Mouse (Mus musculus): Measurements from ENCODE around the gene Ppp1r1a. TPM values are rescaled to one million over a fixed set of nuclear protein-coding genes. Genes with fewer than 3 reads are reported as not detected.

Gene Ppp1r1a
- 6.9 and 9.0 TPM in 2 replicates for polyA plus RNA-seq (2012; rRNA removed)

DNA sequence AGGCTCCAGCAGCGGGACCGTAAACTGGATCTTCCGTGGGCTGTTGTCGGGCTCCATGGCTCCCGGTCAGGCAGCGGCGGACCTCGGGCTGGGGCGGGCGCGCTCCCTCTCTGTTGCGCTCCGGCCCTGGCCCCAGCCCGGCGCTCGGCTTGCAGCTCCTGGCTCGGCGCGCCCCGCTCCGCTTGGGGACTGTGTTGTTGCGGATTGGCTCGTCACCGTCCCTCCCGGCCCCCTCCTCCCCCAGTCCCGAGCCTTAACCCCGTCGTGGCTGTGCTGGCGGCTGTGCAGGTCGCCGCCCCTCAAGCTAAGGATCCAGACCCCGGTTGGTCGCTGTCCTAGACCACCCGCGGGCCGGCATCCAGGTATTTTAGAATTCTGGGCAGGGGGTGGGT is at the start of gene Ppp1r1a:
Gene Ppp1r1a (minus strand): TSS at position 182 of the 392 bp plus-strand sequence.
- peak within 1 kb of the TSS; percentile 44 for H3K4me3 ChIP-seq (replicated peaks; ENCODE audit: extremely low read depth, low read depth, low read length)
- TF ChIP-seq POLR2A (IDR thresholded peaks at IDR 0.05; ENCODE audit: borderline replicate concordance, extremely low read depth, low read depth, low read length): no peak
- TF ChIP-seq CTCF (IDR thresholded peaks at IDR 0.05; ENCODE audit: insufficient read depth, low read length): no peak
- peak; percentile 24 for DNase-seq

DNA sequence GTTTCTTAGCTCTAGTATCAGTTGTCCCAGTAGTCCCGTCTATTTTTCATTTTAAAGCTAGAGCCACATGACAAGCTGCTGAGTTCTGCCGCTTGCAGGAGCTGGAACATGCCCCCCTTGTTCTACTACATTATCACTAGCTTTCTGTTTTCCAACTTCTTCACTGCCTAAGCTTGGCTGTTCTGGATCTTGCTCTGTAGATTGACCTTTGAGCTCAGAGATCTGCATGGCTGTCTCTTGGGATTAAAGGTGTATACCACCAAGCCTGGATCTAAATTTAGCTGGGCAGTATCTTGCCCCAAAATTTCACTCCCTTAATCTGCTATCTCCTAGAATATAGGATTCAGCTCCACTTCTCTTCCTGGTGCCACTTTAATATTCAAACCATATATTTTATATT is 48.1 kb upstream of the Ppp1r1a start:
- no peak for TF ChIP-seq CTCF (IDR thresholded peaks at IDR 0.05; ENCODE audit: insufficient read depth, low read length)
- TF ChIP-seq POLR2A (IDR thresholded peaks at IDR 0.05; ENCODE audit: borderline replicate concordance, extremely low read depth, low read depth, low read length): no peak
- DNase-seq: no peak
- 79% methylated on average over 2 of the region's 2 CpGs for WGBS
- Histone ChIP-seq H3K4me3 (replicated peaks; ENCODE audit: extremely low read depth, low read depth, low read length) (no peak overlapping the region), H3K4me1 (ENCODE audit: control insufficient read depth, insufficient read depth, low read length) (no peaks in the 10 kb centered on the region)

More for the DNA sequence above, at the start of gene Ppp1r1a:
- no peaks in the 10 kb centered on the region for H3K4me1 ChIP-seq (ENCODE audit: control insufficient read depth, insufficient read depth, low read length)
- 2% methylated on average over 36 of the region's 36 CpGs for WGBS

- Histone ChIP-seq H3K4me3 (replicated peaks; ENCODE audit: extremely low read depth, low read depth, low read length) (no peak within 1 kb of the TSS), H3K4me1 (ENCODE audit: control insufficient read depth, insufficient read depth, low read length) (no peaks in the 10 kb centered on the region)
- DNase-seq: no peak
- TF ChIP-seq POLR2A (IDR thresholded peaks at IDR 0.05; ENCODE audit: borderline replicate concordance, extremely low read depth, low read depth, low read length) (no peak), CTCF (IDR thresholded peaks at IDR 0.05; ENCODE audit: insufficient read depth, low read length) (no peak)
Measured at GRCm38 (mm10) chr15:103564981-103565380, 27.2 kb upstream of the Ppp1r1a start, which contains the start of gene Glycam1. TSS of gene Glycam1 (minus strand) at chr15:103565081.

- Histone ChIP-seq H3K4me3 (replicated peaks; ENCODE audit: extremely low read depth, low read depth, low read length) (no peak overlapping the region), H3K4me1 (ENCODE audit: control insufficient read depth, insufficient read depth, low read length) (no peaks in the 10 kb centered on the region)
- TF ChIP-seq CTCF (IDR thresholded peaks at IDR 0.05; ENCODE audit: insufficient read depth, low read length) (peak; percentile 61), POLR2A (IDR thresholded peaks at IDR 0.05; ENCODE audit: borderline replicate concordance, extremely low read depth, low read depth, low read length) (no peak)
- no peak for DNase-seq
- WGBS: 44% methylated on average over 3 of the region's 3 CpGs
Measured at GRCm38 (mm10) chr15:103552096-103552690, 14.4 kb upstream of the Ppp1r1a start.

DNA sequence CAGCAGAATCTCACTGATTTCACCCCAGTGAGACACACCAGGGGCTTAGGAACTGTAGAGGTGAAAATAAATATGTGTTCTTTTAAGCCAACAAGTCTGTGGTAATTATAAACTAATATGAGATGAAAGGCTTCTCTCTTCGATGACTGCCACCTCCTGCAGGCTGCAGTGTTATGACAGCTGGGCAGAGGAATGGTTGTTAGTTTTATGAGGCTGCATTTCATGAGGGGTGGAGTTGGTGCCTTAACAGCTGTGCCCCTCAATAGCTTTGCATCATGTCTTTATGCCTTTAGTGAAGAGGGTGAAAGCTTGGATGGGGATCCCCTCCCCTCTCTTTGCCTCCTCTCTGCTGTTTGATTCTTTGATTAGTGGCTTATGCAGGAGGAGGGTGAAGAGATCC is 13.2 kb upstream of the Ppp1r1a start:
- Histone ChIP-seq H3K4me3 (replicated peaks; ENCODE audit: extremely low read depth, low read depth, low read length) (no peak overlapping the region), H3K4me1 (ENCODE audit: control insufficient read depth, insufficient read depth, low read length) (no peaks in the 10 kb centered on the region)
- TF ChIP-seq CTCF (IDR thresholded peaks at IDR 0.05; ENCODE audit: insufficient read depth, low read length) (no peak), POLR2A (IDR thresholded peaks at IDR 0.05; ENCODE audit: borderline replicate concordance, extremely low read depth, low read depth, low read length) (no peak)
- no peak for DNase-seq
- 6% methylated on average over 1 of the region's 1 CpGs for whole genome bisulfite sequencing

DNA sequence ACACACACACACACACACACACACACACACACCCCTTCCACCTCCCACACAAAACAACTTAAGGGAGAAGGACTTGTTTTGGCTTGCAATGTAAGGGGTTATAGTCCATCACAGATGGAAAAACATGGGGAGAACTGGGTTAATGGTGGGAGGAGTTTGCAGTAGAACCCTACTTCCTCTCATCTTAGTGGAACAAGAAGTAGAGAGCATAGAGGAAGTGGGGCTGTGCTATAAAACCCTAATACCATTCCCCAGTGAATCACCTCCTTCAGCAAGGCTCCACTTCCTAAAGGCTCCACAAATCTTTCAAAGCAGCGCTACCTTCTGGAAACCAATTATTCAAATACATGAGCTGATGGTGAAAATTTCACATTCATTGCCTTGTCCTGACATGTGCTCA is 11.7 kb upstream of the Ppp1r1a start:
- no peak for DNase-seq
- WGBS: 80% methylated on average over 1 of the region's 1 CpGs
- H3K4me1 ChIP-seq (ENCODE audit: control insufficient read depth, insufficient read depth, low read length): no peaks in the 10 kb centered on the region
- no peak overlapping the region for H3K4me3 ChIP-seq (replicated peaks; ENCODE audit: extremely low read depth, low read depth, low read length)
- no peak for TF ChIP-seq POLR2A (IDR thresholded peaks at IDR 0.05; ENCODE audit: borderline replicate concordance, extremely low read depth, low read depth, low read length)
- TF ChIP-seq CTCF (IDR thresholded peaks at IDR 0.05; ENCODE audit: insufficient read depth, low read length): no peak

GRCm38 (mm10) chr15:103547983-103548382 is 10.2 kb upstream of the Ppp1r1a start:
- no peak for TF ChIP-seq CTCF (IDR thresholded peaks at IDR 0.05; ENCODE audit: insufficient read depth, low read length)
- no peak for TF ChIP-seq POLR2A (IDR thresholded peaks at IDR 0.05; ENCODE audit: borderline replicate concordance, extremely low read depth, low read depth, low read length)
- WGBS: 75% methylated on average over 3 of the region's 3 CpGs

GRCm38 (mm10) chr15:103542526-103542925 is 4.7 kb upstream of the Ppp1r1a start:
- H3K4me1 ChIP-seq (ENCODE audit: control insufficient read depth, insufficient read depth, low read length): no peaks in the 10 kb centered on the region
- no peak overlapping the region for H3K4me3 ChIP-seq (replicated peaks; ENCODE audit: extremely low read depth, low read depth, low read length)
- no peak for TF ChIP-seq POLR2A (IDR thresholded peaks at IDR 0.05; ENCODE audit: borderline replicate concordance, extremely low read depth, low read depth, low read length)
- no peak for TF ChIP-seq CTCF (IDR thresholded peaks at IDR 0.05; ENCODE audit: insufficient read depth, low read length)
- no peak for DNase-seq

More at GRCm38 (mm10) chr15:103547983-103548382, 10.2 kb upstream of the Ppp1r1a start:
- no peak for DNase-seq
- no peaks in the 10 kb centered on the region for H3K4me1 ChIP-seq (ENCODE audit: control insufficient read depth, insufficient read depth, low read length)
- no peak overlapping the region for H3K4me3 ChIP-seq (replicated peaks; ENCODE audit: extremely low read depth, low read depth, low read length)

DNA sequence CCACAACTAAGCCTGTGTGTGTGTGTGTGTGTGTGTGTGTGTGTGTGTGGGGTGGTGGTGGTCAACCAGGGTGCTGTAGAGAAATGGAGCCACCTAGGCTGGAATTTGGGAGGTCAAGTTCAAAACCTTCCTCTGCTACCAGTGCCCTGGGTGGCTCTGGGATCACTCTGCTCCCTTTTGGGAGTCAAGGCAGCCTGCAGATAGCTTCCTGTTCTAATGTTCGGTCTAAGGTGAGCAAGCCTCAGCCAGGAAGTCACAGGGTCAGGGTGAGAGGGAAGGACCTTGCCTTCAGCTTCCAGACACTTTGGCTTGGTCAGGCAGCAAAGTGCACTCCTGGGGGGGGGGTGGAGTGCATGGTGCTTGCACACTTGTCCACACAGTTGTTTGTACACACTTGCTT is 2.8 kb upstream of the Ppp1r1a start:
- H3K4me1 ChIP-seq (ENCODE audit: control insufficient read depth, insufficient read depth, low read length): no peaks in the 10 kb centered on the region
- no peak for DNase-seq
- WGBS: 33% methylated on average over 1 of the region's 1 CpGs
- TF ChIP-seq POLR2A (IDR thresholded peaks at IDR 0.05; ENCODE audit: borderline replicate concordance, extremely low read depth, low read depth, low read length): no peak
- TF ChIP-seq CTCF (IDR thresholded peaks at IDR 0.05; ENCODE audit: insufficient read depth, low read length): no peak
- no peak overlapping the region for H3K4me3 ChIP-seq (replicated peaks; ENCODE audit: extremely low read depth, low read depth, low read length)

DNA sequence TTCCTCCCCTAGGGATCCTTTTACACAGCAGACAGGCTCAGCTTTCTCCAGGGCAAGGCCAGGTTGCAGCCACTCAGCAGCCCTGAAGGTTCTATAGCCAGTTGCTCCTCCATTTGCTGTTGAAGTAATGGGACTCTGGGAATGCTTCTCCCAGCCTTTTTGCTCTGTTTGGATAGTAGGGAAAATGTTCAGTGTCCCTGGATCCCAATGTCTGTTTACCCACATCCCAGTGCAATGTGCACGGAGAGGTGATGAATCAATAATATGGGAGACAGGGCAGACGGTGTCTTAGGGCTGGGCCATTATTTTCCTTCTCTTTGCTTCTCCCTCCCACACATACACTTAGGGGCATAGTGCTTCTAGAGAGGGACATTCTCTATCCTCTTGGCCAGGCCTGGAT is 1.5 kb upstream of the Ppp1r1a start:
- Histone ChIP-seq H3K4me3 (replicated peaks; ENCODE audit: extremely low read depth, low read depth, low read length) (no peak overlapping the region), H3K4me1 (ENCODE audit: control insufficient read depth, insufficient read depth, low read length) (no peaks in the 10 kb centered on the region)
- DNase-seq: no peak
- 58% methylated on average over 2 of the region's 2 CpGs for WGBS
- TF ChIP-seq CTCF (IDR thresholded peaks at IDR 0.05; ENCODE audit: insufficient read depth, low read length): no peak
- no peak for TF ChIP-seq POLR2A (IDR thresholded peaks at IDR 0.05; ENCODE audit: borderline replicate concordance, extremely low read depth, low read depth, low read length)
